Mouse (Mus musculus) embryonic facial prominence, embryonic 15.5 days (tissue): ENCODE measurements at regions not wholly inside any gene's neighbourhood (a gene's known extent, or its start where the extent isn't known, plus 50 kb on each side); places are given as distances from the start of the nearest gene placed in this dataset.

ENCODE experiments used
- ATAC-seq: fragments of 200-750 bp; cut with Nextera tagmentation; 2 replicates; pipeline ENCODE4 v1.8.0; 2017; ENCODE audit warnings: low read depth, moderate TSS enrichment; ENCODE audit not compliant: insufficient number of reproducible peaks, low FRiP score, low TSS enrichment
- H3K27ac ChIP-seq: fragments of 300-500 bp; sonication (generic); replicated peaks from 2 replicates; pipeline ENCODE4 v1.5.1; 2015; ENCODE audit warnings: mild to moderate bottlenecking, inconsistent platforms
- H3K27me3 ChIP-seq: fragments of 300-500 bp; sonication (generic); 2 replicates; pipeline ENCODE4 v1.6.1; 2015; ENCODE audit warnings: inconsistent platforms
- H3K36me3 ChIP-seq: fragments of 300-500 bp; sonication (generic); 2 replicates; pipeline ENCODE4 v1.6.1; 2015; ENCODE audit warnings: mild to moderate bottlenecking, inconsistent platforms
- H3K4me1 ChIP-seq: fragments of 300-500 bp; sonication (generic); 2 replicates; pipeline ENCODE4 v1.6.1; 2015; ENCODE audit warnings: inconsistent platforms
- H3K4me2 ChIP-seq: fragments of 300-500 bp; sonication (generic); replicated peaks from 2 replicates; pipeline ENCODE4 v1.6.1; 2015; ENCODE audit warnings: mild to moderate bottlenecking, inconsistent platforms
- H3K4me3 ChIP-seq: fragments of 300-500 bp; sonication (generic); replicated peaks from 2 replicates; pipeline ENCODE4 v1.5.1; 2015; ENCODE audit warnings: mild to moderate bottlenecking, inconsistent platforms
- H3K9ac ChIP-seq: fragments of 300-500 bp; sonication (generic); 2 replicates; pipeline ENCODE4 v1.6.1; 2015; ENCODE audit warnings: inconsistent platforms
- H3K9me3 ChIP-seq: fragments of 300-500 bp; sonication (generic); replicated peaks from 2 replicates; pipeline ENCODE4 v1.6.1; 2016; ENCODE audit warnings: inconsistent platforms
- WGBS: fragments of 180-500 bp; shearing (Covaris S2); methylation state at CpG from one replicate; pipeline ENCODE4 v1.1.7; 2015; 5-methylcytosine and 5-hydroxymethylcytosine counted together

- H3K27ac ChIP-seq = no peak overlapping the region
- no peaks in the 10 kb centered on the region for H3K4me1 ChIP-seq
- no peak for ATAC-seq
- H3K9me3 ChIP-seq = no peaks in the 10 kb centered on the region
- WGBS = 49% methylated on average over 7 of the region's 7 CpGs
- H3K4me3 ChIP-seq = no peak overlapping the region
- no peak overlapping the region for H3K4me2 ChIP-seq
- no peaks in the 10 kb centered on the region for H3K27me3 ChIP-seq
- no peaks in the 10 kb centered on the region for H3K36me3 ChIP-seq
- no peak overlapping the region for H3K9ac ChIP-seq
Measured at GRCm38 (mm10) chr2:159163985-159164384, 369.4 kb downstream of the Dhx35 start.

DNA sequence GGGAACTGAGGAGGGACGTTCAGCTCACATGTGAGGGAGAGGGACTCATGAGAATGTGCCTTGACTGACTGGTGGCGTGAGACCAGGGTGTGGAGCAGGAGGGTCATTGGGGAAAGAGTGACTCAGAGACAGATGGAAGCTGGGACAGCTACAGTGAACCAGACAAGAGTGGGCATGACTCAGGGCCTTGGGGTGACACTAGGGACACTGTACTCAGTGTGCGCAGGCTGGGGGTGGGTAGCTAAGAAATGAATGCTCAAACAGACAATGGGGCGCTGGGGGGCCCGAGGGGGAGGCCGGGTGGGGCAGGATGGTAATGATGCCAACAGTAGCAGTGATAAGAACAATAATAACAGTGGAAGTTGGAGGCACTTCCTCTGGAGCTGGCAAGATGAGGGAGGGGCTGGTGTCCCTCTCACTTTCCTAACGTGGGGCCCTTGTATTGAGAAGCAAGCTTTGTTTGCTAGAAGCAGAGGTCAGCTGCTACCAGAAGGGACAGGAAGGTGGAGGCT, 374.0 kb downstream of the Dhx35 start:
- Histone ChIP-seq H3K4me3 (no peak overlapping the region), H3K27me3 (no peaks in the 10 kb centered on the region), H3K9ac (no peak overlapping the region), H3K9me3 (no peaks in the 10 kb centered on the region), H3K4me1 (no peaks in the 10 kb centered on the region), H3K36me3 (no peaks in the 10 kb centered on the region), H3K4me2 (no peak overlapping the region), H3K27ac (no peak overlapping the region)
- 62% methylated on average over 7 of the region's 7 CpGs for WGBS
- no peak for ATAC-seq

DNA sequence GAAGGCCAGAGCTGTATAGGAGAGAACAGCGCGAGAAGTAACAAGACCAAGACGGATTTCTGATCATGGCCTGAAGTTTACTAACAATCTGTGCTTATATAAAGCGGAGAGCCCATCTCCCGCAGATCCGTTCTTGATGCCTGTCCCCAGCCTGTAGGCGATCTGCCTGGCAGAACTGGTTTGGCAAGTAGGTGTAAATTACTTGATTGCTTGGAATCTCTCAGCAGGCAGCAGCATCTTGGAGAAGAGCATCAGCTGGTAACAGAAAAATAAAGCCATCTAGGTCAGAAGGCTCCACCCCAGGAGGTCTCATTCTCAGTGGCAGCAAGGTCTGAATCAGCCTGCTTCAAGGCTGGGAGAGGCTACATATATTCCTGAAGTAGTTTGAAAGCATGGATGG, 401.5 kb downstream of the Dhx35 start:
- Histone ChIP-seq H3K4me2 (no peak overlapping the region), H3K9me3 (no peaks in the 10 kb centered on the region), H3K27me3 (no peaks in the 10 kb centered on the region), H3K4me1 (no peaks in the 10 kb centered on the region), H3K9ac (no peak overlapping the region), H3K27ac (no peak overlapping the region), H3K36me3 (no peaks in the 10 kb centered on the region), H3K4me3 (no peak overlapping the region)
- ATAC-seq = no peak
- WGBS = 42% methylated on average over 7 of the region's 7 CpGs

- Histone ChIP-seq H3K27ac (no peak overlapping the region), H3K4me2 (no peak overlapping the region), H3K4me3 (no peak overlapping the region), H3K9ac (no peak overlapping the region), H3K27me3 (no peaks in the 10 kb centered on the region), H3K36me3 (no peaks in the 10 kb centered on the region), H3K9me3 (no peaks in the 10 kb centered on the region), H3K4me1 (no peaks in the 10 kb centered on the region)
- WGBS = 48% methylated on average over 2 of the region's 2 CpGs
- no peak for ATAC-seq
Measured at GRCm38 (mm10) chr2:159232266-159232665, 437.7 kb downstream of the Dhx35 start.

DNA sequence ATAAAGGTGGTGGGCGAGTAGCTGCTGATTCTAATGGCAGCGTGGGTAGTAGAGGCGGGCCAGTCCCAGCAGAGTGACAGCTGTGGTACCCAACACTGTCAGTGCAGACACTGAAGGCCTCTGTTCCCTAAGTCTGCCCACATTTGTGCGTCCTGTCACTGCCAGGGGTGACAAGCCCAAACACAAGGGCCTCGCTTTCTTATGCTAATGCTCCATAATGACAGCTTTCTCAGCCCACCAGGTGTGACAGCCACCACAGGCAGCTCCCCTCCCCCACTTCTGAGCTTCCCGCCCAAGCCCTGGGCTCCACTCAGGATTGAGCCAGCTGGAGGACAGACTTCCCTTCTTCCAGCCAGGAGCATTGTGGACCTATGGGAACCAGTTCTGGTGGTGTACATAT, 440.4 kb downstream of the Dhx35 start:
- Histone ChIP-seq H3K4me3 (no peak overlapping the region), H3K4me2 (no peak overlapping the region), H3K9ac (no peak overlapping the region), H3K4me1 (no peaks in the 10 kb centered on the region), H3K9me3 (no peaks in the 10 kb centered on the region), H3K27ac (no peak overlapping the region), H3K27me3 (no peaks in the 10 kb centered on the region), H3K36me3 (no peaks in the 10 kb centered on the region)
- WGBS = 48% methylated on average over 6 of the region's 6 CpGs
- no peak; the same call in 1 of the 2 replicates for ATAC-seq

DNA sequence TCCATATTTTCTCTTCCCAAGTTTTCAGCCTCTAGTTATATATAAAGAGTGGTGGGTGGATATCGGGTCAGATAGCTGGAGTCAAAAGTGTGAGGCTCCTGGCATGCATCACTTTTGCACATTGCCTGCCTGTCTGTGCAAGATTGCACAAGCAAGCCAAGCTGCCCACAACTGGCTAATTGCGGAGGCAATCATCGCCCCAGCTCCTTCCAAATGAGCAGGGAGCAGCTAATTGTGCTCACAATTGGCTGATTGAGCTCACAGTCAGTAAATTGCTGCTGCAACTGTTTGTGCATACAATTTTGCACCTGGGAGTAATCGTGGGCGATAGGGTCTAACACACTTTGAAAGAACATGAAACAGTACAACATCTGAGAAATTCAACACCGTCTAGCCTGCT, 455.5 kb downstream of the Dhx35 start:
- WGBS = 59% methylated on average over 6 of the region's 6 CpGs
- H3K4me2 ChIP-seq = no peak overlapping the region
- no peak overlapping the region for H3K9ac ChIP-seq
- no peak overlapping the region for H3K27ac ChIP-seq
- H3K4me3 ChIP-seq = no peak overlapping the region
- no peaks in the 10 kb centered on the region for H3K4me1 ChIP-seq
- no peak for ATAC-seq
- no peaks in the 10 kb centered on the region for H3K9me3 ChIP-seq
- H3K27me3 ChIP-seq = no peaks in the 10 kb centered on the region
- no peaks in the 10 kb centered on the region for H3K36me3 ChIP-seq

DNA sequence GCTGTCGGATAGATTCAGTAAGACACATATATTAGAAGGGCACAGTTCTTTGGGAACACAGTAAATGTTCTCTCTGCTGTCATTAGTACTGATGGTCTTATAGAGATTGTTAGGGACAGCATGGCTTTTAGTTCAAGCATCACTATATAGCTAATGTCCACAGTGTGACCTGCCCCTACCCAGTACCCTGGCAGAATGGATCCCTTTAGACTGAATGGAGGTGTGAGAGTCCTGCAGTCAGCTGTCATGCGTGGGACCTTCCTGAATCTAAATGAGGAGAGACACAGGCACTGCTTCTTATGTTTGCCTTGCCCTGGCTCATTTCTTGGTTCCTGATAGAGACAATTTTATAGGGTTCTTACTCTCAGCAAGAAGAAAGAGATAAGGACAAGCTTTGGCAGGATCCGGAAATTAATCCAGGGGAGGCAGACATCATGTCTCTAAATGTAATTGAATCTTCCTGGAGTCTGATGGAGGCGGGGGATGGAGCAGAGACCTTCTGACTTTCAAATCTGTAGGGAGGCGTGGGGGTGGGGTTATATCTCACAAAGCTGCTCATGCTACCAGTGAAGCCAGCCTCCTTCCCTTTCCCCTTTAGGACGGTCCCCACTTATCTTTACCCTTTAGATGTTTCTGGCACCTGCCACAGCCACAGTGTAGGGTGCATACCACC, 456.5 kb downstream of the Dhx35 start:
- no peak overlapping the region for H3K4me2 ChIP-seq

GRCm38 (mm10) chr2:159270221-159271080, 475.8 kb downstream of the Dhx35 start:
- 0 out of 2 replicates have a peak, but pooled peaks have one; percentile 15 for ATAC-seq
- Histone ChIP-seq H3K9me3 (no peaks in the 10 kb centered on the region), H3K9ac (no peak overlapping the region), H3K4me3 (no peak overlapping the region), H3K27ac (no peak overlapping the region), H3K27me3 (no peaks in the 10 kb centered on the region), H3K4me2 (no peak overlapping the region), H3K4me1 (peaks cover 4% of the 10 kb centered on the region), H3K36me3 (no peaks in the 10 kb centered on the region)
- WGBS = 43% methylated on average over 10 of the region's 10 CpGs

More for the DNA sequence above, 456.5 kb downstream of the Dhx35 start:
- no peak overlapping the region for H3K27ac ChIP-seq
- H3K9ac ChIP-seq = no peak overlapping the region
- no peaks in the 10 kb centered on the region for H3K4me1 ChIP-seq
- no peaks in the 10 kb centered on the region for H3K36me3 ChIP-seq
- no peak overlapping the region for H3K4me3 ChIP-seq
- ATAC-seq = no peak
- no peaks in the 10 kb centered on the region for H3K9me3 ChIP-seq
- H3K27me3 ChIP-seq = no peaks in the 10 kb centered on the region
- 59% methylated on average over 6 of the region's 6 CpGs for WGBS

DNA sequence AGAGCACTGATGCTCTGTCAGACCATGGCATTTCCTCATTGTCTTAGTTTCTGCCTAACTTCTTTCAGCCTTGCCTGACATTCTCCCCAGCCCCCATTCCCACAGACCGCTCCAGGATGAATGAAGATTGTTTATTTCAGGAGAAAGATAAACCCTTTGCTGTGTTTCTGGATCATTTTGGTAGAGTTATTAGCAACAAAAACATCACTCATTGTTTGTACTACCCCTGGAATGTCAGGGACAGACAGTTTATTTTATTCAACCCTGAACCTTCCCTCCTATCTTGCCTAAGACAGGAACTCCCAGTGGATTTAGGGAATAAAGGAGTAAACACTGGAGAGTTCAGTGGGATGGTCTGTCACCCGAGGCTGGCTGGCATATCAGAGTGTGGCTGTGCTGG, 484.3 kb downstream of the Dhx35 start:
- no peaks in the 10 kb centered on the region for H3K9me3 ChIP-seq
- H3K9ac ChIP-seq = no peak overlapping the region
- no peaks in the 10 kb centered on the region for H3K27me3 ChIP-seq
- H3K4me1 ChIP-seq = no peaks in the 10 kb centered on the region
- no peak for ATAC-seq
- no peaks in the 10 kb centered on the region for H3K36me3 ChIP-seq
- no peak overlapping the region for H3K4me2 ChIP-seq
- WGBS = 54% methylated on average over 2 of the region's 2 CpGs
- H3K4me3 ChIP-seq = no peak overlapping the region
- H3K27ac ChIP-seq = no peak overlapping the region

- Histone ChIP-seq H3K4me1 (no peaks in the 10 kb centered on the region), H3K9me3 (no peaks in the 10 kb centered on the region), H3K4me2 (no peak overlapping the region), H3K27ac (no peak overlapping the region), H3K27me3 (no peaks in the 10 kb centered on the region), H3K9ac (no peak overlapping the region), H3K36me3 (no peaks in the 10 kb centered on the region), H3K4me3 (no peak overlapping the region)
- 82% methylated on average over 8 of the region's 8 CpGs for WGBS
- ATAC-seq = no peak
Measured at GRCm38 (mm10) chr2:159281558-159282320, 487.1 kb downstream of the Dhx35 start.

- H3K27ac ChIP-seq = no peak overlapping the region
- WGBS = 70% methylated on average over 5 of the region's 5 CpGs
- no peak overlapping the region for H3K4me3 ChIP-seq
- H3K4me1 ChIP-seq = no peaks in the 10 kb centered on the region
- no peak overlapping the region for H3K4me2 ChIP-seq
- no peaks in the 10 kb centered on the region for H3K27me3 ChIP-seq
- H3K9ac ChIP-seq = no peak overlapping the region
- no peaks in the 10 kb centered on the region for H3K9me3 ChIP-seq
- no peaks in the 10 kb centered on the region for H3K36me3 ChIP-seq
- ATAC-seq = no peak
Measured at GRCm38 (mm10) chr2:159284100-159284499, 489.5 kb downstream of the Dhx35 start.
